Mouse (Mus musculus): Measurements from ENCODE around the gene Cntnap1.

GRCm38 (mm10) chr11:101142215-101142967, 27.9 kb upstream of the Cntnap1 start:
- no peak for TF ChIP-seq CTCF (IDR thresholded peaks at IDR 0.05; ENCODE audit: extremely low read depth, insufficient read depth, insufficient read length, insufficient replicate concordance)
- TF ChIP-seq POLR2A (IDR thresholded peaks at IDR 0.05; ENCODE audit: low read depth, low read length) = no peak
